Mouse (Mus musculus) adipocyte (in vitro differentiated cells): ENCODE data around the gene Sesn2.
A peak's percentile ranks its signal among the peaks of the same experiment; 100 is the strongest.
"Not testable (repeated sequence)": the region's sequence is repeated elsewhere in the genome, so short reads cannot be mapped to it uniquely, and the experiment has no call there.

ENCODE experiments used
- DNase-seq: peaks from one replicate; pipeline ENCODE4 v3.0.0-alpha.2; 2016; ENCODE audit warnings: low spot score

The Sesn2 gene

DNA sequence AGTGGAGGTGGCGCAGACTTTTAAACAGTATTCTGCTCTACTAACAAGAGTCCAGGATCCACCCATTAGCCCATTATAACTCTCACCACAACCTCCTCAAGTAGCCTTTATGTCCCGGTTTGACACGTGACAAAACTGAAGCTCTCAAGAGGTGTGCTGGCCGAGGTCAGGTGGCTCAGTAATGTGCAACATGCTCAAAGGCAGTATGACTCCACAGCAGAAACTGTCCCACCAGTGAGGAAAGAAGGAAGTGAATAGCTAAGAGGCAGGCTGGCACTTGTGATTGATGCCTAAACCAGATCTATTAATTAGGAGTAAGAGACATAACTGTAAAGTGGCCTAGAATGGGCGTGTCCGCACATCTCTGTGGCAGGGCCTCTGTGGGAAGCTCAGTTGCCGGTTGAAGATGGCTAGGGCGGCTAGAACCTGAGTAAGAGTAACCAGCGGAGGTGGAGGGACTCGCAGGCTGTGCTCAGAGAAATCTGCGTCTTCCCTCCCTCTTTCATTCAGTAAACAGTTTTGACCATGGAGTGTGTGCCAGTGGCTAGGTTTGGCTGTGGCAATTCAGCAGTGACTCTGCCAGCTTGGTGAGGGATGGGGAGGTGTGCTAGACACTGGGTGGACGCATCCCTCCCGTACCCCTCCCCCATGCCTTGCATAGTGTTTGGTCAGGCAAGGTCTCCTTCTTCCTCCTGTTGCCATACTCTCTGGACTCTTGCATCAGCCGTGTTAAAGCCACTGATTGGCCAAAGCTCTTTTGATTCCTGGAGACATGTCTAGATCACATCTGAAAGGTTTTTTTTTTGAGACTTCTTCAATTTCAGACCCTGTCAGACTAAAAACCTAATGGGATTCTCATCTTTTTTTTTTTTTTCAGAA lies 3.3 kb upstream of the Sesn2 start:
- peak; percentile 72 for DNase-seq

DNA sequence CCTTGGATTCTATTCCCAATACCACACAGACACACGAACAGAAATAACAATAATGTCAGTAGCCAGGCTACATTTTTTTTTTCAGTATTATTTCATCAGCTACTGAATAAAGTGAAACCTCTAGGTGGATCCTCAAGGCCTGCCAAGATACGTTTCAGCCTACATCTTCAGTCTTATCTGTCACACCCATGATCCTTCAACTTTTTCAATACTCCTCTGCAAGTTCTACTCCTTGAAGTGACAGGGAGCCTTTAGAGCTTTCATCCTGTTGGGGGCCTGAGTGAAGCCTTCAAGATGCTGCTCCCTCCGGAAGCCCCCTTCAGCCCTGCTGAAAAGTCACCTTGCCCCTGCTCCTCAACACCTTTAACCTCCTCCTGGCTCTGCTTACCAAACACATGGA lies 1.8 kb upstream of the Sesn2 start:
- DNase-seq: no peak

DNA sequence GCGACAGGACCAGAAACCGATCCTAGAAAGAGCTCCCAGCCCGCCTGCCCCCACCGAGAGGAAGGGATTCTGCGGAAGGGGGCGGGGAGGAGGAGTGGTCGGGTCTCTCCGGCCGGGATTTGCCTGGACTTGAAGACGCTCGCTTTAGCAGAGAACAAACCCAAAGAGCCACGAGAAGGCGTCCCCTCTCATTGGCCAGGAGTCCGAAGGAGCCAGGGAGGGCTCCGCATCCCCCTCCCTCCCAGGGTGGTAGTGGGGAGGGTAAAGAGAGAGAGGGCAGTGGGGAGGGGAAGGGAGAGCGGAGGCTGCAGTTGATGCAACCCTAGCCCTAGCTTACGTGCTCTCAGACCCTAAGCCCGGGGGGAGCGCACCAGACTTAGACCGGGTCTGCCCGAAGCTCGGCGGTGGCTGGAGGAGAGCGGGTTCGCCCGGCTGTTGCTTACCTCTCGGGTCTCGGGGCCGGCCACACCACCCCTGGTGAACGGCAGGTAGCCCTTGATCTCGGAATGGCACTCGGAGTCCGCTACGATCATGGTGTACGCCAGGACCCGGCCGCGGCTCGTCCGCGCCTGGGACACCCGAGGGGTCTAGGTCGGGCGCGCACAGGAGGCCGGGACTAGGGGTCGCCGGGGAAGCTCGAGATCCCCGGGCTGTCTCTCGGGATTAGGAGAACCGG lies 542 bp downstream of the Sesn2 start:
- peak; percentile 82 for DNase-seq

DNA sequence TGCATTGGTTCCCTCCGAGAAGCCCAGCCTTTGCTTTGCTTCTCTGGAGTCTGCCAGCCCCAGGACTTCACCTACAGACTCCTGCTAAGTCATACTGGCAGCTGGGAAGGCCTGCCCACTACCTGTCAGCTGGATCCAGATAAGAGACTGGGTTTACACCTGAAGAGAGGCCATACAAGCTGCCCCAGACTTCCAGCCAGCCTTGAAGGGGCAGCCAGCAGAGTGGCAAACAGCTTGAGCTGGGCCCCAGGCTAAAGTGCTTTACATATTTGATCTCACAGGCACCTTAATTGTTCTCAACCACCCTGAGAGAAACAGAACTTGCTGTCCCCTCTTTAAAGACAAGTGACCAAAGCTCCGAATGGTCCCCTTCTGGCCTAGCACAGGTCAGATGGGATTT lies 3.1 kb downstream of the Sesn2 start:
- DNase-seq: no peak

DNA sequence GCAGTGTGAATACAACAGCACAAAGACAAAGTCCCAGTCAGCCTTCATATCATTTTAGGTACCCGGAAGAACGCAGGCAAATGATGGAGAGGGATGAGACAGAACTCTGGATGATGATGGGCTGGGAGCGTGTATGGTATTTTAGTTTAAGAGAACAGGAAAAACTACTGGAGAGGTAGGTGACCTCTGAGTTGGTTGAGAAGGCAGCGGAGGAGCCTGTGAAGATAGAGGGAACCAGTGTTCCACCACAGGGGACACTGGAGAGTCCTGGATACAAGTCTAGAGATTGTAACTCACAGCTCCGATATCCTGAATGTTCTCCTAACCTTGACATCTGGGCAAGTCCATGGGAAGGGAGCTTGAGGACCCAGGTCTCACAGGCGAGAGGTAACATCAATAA lies 4.1 kb downstream of the Sesn2 start:
- DNase-seq: no peak

DNA sequence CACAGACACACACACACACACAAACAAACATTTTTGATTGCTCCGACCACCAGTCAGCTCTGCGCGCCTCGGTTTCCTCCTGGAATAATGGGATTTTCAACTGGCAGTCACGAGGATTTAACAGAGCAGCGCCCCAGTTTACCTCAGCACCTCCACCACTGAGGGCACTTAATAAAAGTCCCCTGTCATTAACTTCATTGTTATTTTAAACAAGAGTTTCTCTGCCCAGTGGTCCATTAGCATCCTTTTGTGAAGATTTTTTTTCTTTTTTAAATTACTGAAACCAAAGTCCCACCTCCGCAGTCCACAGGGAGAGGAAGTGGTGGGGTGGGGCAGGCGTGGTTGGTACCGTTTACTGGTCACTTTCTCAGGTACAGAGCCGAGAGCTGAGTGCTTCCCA lies 4.5 kb downstream of the Sesn2 start:
- no peak for DNase-seq

DNA sequence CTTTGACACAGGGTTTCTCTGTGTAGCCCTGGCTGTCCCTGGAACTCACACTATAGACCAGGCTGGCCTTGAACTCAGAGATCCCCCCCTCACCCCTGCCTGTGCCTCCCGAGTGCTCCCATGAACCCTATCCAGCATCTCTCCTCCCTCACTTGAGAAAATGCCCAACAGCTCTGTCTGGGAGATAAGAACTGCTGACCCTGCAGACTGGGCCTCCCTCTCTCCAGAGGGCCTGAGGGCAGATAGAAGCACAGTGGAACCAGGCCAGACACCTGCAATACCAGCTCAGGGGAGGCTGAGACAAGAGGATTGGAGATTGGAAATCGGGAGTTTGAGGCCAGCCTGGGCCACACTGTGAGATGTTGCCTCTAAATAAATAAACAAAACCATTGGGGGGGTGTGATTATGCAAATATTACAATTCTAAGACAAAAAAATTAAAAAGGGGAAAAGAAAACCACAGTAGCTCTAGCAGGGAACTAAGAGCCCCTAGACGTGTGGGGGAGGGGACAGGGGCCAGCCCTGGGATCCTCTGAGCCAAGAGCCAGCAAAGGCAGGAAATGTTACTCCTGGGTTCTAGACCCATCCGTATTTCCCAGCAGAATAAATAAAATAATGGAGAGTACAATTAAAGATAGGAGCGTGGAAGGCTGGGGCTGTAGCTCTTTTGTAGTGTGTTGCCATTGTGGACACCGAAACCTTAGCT lies 5.1 kb downstream of the Sesn2 start:
- DNase-seq: no peak

DNA sequence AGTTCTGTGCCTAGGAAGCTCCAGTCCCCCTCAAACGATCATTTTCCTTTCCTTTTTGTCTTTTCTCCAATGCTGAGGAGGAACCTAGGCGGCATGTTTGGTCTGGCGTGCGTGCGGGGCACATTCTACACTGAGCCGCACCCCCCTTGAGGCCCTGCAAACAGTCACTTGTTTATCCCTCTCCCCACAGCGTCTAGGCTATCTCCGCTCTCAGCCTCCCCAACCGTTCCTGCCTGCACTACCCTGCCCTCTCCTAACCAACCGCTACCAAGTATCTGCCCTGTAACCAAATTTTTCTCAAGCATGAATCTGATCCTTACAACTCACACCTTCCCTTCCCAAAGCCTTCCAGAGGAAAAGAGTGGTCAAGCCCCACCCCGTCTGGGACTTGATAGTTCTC lies 7.0 kb downstream of the Sesn2 start:
- no peak for DNase-seq

DNA sequence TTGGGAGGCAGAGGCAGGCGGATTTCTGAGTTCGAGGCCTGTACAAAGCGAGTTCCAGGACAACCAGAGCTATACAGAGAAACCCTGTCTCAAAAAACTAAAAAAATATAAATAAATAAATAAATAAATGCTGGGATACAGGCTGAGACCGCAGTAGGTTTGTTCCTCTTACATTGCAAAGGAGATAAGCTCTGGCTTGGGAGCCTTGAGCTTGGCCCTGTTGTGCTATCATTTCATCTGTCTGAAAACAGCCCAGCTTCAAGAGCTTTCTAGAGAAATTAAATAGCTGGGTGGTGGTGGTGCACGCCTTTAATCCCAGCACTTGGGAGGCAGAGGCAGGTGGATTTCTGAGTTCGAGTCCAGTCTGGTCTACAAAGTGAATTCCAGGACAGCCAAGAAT lies 8.7 kb downstream of the Sesn2 start:
- no peak for DNase-seq

DNA sequence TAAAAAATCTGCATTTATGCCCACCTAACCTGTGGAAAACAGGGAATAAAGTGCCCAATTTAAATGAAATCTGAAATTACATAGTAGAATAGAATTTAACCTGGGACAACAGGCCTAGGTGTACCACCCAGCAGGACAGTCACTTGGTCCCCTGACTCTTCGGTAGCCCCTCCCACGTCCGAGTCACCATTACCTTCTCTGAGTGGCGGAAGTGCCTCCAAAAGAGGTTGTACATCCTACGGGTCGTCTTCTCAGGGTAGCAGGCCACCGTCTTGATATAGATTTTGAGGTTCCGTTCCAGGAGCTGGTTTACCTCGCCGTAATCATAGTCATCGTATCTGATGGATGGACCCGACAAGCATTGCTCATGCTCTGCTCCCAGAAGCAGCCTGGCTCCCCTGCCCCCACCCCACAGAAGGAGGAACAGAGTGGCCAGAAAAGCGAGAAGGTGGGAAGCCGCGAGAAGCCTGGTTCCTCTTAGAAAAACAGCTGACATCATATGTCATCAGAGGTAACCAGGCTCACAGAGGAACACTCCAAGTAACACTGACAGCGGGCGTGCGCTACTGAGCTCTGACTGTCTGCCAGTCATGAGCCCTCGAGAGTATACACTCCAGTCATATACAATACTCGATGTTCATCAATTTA lies 15.9 kb downstream of the Sesn2 start:
- DNase-seq: no peak

DNA sequence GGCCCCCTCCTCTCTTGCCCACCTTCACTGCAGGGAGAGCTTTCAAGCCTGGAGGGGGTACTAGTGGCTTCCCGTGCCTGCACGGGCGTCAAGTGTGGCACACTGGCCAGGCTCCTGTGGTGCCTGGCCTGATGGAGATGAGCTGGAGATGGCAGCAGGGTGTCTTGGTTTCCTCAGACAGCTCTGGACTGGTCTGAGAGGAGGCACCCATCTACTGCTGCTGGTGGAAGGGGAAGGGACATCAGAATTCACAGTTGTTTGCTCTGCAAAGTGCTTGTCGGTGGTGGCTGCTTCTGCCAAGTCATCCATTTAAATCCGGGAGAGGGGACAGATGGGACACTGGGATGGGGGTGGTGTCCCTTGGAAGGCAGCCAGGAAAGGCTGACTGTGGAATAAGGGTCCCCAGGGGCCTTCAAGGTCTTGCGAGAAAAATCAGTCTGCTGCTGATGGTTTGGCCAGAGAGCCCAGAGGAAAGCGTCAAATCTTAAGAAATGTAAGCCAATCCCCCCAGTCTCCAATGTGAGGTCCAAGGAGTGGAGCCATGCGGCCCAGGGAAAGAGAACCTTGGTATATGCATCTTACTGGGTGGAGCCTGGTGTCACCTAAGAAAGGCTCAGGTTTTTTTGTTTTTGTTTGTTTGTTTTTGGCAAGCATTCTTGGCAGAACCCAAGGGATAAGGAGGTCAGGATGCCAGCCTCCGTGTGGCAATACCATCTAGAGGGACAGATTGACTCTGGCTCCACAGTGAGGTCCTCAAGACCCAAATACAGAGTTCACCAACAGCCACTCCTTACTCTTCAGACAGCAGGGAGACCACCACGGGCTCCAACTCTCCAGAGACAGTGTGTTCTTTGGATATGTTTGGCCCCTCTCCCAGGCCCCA lies 17.9 kb downstream of the Sesn2 start:
- peak; percentile 76 for DNase-seq

DNA sequence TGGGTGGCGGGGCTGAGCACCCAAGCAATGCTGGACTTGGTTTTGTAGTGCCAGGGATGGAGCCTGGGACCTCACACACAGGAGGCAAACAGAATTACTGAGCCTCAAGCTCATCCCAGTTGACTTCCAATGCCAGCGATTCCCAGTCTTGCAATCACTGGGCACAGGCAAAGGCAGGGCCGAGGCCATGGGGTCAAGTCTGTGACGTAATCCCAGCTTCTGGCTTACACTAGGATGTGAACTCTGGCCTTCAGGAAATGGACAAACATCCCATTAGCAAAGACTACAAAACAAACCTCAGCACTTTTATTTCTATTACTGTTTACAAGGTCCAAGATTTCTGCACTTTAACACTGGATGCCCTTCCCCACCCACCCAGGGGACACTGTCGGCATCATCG lies 18.6 kb downstream of the Sesn2 start:
- DNase-seq: peak; percentile 94

DNA sequence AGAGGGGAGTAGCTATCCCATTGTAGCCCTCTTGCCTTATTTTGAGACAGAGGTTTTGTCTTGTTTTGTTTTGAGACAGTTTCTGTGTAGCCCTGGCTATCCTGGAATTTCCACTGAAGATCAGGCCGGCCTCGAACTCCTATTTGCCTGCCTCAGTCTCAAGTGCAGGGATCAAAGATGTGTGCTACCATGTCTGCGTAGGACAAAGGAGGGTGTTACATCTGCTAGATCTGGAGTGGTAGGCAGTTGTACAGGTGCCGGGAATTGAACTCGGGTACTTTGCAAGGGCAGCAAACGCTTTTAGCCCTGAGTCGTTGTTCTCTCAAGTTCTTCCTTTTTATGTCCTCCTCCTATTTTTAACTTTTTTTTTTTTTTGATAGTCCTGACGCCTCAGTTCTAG lies 19.2 kb downstream of the Sesn2 start:
- no peak for DNase-seq

DNA sequence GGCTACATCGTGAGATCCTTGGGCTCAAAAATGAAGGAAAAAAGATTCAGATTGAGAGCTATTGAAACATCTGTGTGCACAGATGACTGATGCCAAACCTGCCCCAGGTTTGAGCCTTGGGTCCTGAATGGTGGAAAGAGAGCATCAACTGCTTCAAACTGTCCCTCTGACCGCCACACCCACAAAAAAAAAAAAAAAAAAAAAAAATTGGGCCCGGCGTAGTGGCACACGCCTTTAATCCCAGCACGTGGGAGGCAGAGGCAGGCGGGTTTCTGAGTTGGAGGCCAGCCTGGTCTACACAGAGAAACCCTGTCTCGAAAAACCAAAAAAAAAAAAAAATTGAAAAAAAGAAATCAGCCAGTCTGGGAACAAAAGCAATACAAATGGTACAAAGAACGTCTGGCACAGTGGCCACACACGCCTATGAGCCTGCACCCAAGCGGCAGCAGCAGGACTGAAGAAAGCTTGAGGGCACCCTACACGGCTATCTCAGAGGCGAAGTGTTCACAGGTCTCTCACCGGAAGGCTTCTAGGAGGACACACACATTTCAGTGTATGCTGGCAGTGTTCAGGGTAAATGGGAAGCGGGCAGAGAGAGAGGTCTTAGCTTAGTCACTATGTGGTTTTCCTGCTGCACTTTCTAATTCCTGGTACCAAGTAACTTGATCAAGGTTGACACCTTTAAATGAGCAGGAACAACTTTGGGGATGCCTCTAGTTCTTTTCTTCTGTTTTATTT lies 19.9 kb downstream of the Sesn2 start:
- DNase-seq: no peak

DNA sequence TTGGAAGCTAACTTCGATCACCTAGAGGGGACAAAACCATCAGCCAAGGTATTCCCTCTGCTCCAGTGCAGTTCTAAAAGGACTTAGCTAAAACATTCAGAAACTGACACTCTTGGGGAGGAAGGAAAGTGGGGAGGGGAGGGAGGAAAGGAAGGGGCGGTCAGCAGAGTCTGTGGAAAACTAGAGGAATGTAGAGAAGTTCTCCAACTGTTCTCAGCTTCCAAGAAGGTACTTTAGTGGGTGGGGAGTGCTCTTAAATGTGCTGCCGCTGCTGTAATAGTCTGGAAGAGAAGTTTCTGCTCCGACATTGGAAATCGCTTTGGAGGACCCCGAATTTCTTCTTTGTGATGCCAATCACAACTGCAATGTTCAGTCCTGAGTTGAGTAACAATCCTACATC lies 21.3 kb downstream of the Sesn2 start:
- DNase-seq: no peak

DNA sequence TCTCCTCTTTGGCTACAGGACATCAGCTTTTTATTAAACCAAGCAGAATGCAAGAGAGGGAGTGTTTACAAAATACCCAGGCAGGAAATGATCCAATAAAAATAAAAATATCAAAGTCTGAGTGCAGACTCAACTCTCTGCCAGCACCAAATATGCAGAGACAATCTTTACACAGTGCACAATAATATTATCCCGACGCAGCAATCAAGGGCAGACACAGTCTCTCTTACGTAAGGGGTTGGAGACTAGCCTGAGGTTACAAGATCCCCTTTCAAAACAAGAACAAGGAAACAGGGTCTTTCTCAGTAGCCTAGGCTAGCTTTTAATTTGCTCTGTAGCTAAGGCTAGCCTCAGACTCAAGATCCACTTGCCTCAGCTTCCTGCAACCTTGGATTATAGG lies 21.8 kb downstream of the Sesn2 start:
- DNase-seq: peak; percentile 74

DNA sequence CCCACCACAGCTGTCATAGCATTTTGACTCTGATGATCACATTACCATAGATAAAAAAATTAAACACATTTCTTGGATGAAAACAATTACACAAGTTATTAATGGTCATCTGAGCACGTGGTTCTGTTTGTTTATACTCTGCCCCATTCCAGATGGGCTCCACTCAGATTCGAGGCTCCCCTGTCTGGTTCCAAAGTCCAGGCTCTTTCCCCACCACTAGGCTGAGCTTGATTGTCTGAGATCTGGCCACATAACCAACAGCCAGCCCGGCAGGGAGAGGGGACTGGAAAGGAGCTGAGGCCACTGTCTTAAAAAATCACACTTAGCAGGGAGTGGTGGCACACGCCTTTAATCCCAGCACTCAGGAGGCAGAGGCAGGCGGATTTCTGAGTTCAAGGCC lies 25.5 kb downstream of the Sesn2 start:
- DNase-seq: no peak

DNA sequence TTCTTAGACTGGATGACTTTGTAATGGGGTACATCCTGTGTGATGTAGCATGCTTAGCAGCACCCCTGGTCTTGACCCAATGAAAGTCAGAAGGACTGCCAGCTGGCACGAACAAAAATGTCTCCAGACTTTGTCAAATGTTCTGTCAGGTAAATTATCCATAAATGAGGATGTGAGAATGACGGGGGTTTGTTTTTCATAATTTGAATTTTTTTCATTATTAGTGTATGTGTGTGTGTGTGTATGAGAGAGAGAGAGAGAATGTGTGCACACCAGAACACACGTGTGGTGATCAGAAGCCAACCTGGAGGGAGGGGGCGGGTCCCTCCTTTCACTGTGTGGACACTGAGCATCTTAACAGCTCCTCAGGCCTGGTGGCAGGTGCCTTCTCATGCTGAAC lies 26.1 kb downstream of the Sesn2 start:
- no peak for DNase-seq

DNA sequence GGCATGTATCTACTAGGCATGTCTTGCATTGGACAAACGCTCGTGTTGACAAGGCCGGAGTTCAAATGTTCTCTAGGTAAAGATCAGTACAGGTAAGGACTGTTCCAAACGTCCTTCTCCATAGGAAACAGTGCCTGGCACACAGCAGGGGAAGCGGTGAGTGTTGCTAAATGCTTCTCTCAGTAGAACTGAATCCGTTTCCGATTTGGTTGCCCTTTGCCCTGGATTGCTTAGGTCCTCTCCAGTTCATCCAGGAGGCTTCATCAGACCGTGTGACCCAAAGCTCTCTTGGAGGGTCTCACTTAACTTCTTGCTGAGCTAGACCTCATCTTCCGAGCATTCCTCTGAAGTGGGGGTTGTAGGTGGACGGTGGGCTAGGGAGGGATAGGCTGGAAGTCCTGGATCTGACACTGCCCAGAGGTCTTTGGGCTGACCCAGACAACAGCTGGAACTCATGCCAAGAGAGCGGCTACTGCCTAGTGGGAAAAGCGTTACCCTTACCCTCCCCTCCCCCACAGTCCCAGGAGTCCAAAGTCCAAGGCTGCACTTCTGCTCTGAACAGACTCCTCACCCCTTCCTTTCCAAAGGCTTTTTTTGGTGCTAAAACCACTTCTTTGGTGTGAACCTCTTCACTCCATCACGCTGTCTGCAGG lies 27.2 kb downstream of the Sesn2 start:
- DNase-seq: peak; percentile 67

DNA sequence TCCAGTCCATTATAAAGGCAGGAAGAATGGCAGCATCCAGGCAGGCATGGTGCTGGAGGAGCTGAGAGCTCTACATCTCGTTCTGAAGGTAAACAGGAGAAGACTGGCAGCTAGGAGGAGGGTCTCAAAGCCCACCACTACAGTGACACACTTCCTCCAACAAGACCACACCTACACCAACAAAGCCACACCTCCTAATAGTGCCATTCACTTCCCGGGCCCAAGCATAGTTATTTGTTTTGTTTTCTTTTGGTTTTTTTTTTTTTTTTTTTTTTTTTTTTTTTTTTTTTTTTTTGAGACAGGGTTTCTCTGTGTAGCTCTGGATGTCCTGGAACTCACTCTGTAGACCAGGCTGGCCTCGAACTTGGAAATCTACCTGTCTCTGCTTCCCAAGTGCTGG lies 28.2 kb downstream of the Sesn2 start:
- DNase-seq: not testable (repeated sequence)
